Mouse (Mus musculus): ENCODE results near the gene Sh3bp5.

The Sh3bp5 gene

GRCm38 (mm10) chr14:31433126-31433525 is 2.8 kb downstream of the Sh3bp5 start:
- peak; percentile 10 for DNase-seq

DNA sequence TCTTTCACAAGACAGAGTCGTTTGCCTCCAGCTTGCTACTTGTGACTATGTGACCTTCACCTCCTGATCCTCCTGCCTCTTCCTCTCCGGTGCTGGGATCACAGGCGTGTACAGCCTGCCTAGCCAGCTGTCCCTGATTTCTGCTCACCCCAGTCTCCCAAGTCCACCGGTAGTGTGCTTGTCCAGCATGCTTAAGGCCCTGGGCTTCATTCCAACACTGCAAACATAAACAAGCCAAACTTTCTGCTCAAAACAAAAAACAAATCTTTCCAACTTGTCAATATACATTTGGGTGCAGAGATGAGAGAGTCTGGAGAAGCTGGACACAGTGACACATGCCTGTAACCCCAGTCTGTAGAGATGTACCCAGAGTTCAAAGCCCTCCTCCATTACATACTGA is 3.5 kb downstream of the Sh3bp5 start:
- DNase-seq = peak; percentile 56

DNA sequence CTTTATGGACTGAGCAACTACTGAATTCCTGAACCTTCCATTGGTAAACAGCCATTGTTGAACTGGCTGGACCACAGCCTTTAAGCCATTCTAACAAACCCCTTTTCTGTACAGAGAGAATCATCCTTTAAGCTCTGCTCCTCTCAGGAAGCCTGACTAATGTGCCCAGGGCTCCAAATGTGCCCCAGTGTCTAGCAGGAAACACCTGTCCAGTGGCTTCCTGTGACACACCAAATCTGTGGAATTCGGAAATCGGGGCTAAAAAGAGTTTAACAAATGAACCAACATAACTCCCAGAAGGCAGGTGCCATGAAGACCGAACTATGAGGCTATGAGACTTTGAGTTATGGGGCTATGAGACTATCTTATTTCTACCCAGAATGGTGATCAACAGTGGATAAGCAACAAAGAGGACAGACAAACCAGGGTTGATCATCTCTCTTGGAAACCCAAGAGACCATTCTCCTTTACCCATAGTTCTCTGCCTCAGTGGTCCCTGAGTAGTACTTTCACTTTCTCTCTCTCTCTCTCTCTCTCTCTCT is 4.0 kb downstream of the Sh3bp5 start:
- peak; percentile 14 for DNase-seq

- peak; percentile 54 for DNase-seq
Measured at GRCm38 (mm10) chr14:31429004-31429395, 6.9 kb downstream of the Sh3bp5 start.

GRCm38 (mm10) chr14:31428211-31429003 is 7.5 kb downstream of the Sh3bp5 start:
- peak; percentile 81 for DNase-seq

GRCm38 (mm10) chr14:31422961-31423791 is 12.7 kb downstream of the Sh3bp5 start:
- peak; percentile 44 for DNase-seq

DNA sequence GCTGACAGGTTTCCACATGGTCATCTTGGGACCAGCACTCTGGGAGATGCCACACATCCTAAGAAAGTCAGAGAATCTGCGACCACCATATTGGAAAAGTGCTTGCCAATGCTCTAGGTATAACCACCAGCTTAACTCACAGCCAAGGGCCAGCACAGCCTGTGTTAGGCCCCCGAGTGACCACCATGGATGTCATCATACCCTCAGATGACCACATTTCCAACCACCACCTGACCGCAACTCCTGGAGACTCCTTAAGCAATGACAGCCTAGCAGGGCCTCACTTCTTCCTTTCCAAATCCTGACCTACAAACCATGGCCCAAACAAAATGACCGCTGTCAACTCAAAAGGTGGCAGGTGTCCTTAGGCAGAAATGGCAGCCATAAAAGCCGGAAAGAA is 13.5 kb downstream of the Sh3bp5 start:
- DNase-seq = no peak

GRCm38 (mm10) chr14:31421509-31422295 is 14.2 kb downstream of the Sh3bp5 start:
- peak; percentile 29 for DNase-seq

DNA sequence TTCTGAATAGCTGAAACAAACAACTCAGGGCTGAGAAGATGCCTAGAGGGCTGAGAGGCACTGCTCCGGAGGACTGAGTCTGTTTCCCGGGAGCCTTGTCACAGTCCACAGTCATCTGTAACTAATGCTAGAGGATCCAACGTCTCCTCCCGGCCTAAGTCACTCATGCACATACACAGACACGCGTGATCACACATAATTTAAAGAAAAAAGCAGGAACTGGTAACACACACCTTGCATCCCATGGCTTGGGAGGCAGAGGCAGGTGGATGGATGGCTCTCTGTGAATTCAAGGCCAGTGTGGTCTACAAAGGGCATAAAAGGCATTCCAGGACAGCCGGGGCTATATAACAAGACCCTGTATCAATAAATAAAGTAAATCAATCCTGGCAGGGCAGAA is 14.9 kb downstream of the Sh3bp5 start:
- DNase-seq = no peak

DNA sequence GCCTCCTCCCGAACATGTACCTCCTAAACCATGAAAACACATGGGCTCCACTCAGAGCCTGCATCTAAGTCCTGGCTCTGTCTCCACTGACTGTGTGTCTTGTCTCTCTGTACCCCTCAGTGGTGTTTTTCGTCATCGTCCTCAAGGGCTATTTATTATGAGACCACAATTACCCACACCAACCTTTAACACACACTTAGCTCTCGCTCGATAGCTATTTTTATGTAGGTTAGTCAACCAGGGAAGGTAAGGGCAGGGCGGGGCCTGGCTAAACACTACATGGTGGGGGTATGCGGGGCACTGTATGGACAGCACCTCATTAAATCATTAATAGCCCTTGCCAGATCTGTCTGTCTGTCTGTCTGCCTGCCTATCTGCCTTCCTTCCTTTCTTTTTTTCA is 15.3 kb downstream of the Sh3bp5 start:
- no peak for DNase-seq

GRCm38 (mm10) chr14:31420135-31420534 is 15.7 kb downstream of the Sh3bp5 start:
- DNase-seq = no peak

DNA sequence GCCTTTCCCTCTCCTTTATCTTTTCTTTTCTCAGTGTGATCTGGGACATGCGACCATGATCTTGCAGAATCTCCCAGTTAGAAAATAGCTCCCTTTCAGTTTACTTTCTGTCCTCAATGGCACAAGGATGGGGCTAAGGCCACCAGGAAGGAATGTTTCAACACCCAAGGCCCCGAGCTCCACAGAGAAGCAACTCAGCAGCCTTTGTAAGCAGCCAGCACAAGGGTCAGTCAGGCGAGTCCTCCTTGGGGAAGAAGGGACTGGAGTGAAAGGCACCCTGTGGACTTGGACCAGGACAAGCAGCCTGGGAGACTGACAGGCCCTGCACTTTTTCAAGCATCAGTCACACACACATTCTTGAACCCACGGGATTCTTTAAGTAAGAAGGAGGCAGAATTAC is 16.6 kb downstream of the Sh3bp5 start:
- no peak for DNase-seq

DNA sequence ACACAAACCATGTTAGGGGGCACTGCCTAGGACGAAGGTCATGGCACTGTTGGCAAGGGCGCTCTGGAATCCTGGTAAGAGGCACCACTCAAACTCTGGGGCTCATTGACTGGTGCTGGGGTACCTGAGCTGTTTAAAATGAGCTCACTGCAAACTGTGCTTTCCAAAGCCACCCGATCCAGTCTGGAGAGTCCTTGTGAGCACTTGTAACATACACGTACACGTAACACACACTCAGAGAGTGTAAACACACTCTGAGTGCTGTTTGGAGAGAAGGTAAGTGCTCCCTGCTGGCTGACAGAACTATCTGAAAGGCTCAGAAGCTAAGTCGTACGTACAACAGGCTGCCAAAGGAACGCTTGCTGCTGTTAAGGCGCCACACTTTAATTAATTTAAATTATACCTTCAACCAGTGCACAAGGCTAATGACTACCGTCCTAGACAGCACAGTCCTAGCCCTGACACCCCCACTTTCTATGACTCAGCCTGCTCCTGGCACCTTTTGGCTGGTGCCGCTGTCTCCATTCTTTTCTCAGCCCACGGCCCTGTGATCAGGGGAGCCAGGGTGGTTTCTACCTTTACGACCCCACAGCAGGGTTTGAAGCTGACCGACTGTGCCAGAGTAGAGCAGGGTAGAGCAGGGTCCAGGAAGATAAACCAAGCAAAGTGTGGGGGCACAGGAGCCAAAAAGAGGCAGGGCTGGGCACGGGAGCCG is 18.9 kb downstream of the Sh3bp5 start:
- DNase-seq = no peak

DNA sequence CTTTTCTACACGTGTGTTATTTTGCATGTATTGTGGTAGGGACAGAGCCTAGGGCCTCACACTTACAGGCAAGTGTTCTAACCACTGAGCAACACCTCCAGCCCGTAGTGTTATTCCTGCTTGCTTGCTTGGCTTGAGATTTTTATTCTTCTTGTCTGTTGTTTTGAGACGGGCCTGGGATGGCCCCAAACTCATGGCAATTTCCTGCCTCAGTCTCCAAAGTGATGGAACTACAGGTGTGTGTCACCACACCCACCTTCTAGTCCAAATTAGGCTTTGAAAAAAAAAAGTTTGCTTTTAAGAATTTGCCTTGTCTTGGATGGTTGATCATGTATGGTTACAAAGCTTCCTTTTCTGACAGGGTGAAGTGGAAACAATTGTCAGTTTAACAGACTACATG is 19.5 kb downstream of the Sh3bp5 start:
- no peak for DNase-seq

DNA sequence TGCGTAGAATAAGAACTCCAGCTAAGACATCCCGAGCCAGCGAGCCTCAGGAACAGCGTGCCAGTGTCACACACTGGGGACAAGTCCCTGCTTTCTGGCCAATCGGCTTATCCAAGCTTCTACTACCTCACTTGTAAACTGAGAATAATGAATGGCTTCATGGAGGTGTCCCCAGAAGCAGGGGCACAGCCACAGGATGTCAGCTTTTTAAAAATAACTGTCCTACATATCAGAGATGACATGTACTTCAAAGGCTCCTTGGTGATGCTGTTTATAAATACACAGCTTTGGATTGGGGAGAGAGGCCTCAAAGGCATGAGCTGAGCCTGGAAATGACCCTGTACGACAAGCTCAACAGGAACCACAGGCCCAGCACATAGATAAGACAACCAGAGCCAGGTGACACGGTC is 20.9 kb downstream of the Sh3bp5 start:
- DNase-seq = no peak

- no peak for DNase-seq
Measured at GRCm38 (mm10) chr14:31414235-31414966, 21.5 kb downstream of the Sh3bp5 start.

DNA sequence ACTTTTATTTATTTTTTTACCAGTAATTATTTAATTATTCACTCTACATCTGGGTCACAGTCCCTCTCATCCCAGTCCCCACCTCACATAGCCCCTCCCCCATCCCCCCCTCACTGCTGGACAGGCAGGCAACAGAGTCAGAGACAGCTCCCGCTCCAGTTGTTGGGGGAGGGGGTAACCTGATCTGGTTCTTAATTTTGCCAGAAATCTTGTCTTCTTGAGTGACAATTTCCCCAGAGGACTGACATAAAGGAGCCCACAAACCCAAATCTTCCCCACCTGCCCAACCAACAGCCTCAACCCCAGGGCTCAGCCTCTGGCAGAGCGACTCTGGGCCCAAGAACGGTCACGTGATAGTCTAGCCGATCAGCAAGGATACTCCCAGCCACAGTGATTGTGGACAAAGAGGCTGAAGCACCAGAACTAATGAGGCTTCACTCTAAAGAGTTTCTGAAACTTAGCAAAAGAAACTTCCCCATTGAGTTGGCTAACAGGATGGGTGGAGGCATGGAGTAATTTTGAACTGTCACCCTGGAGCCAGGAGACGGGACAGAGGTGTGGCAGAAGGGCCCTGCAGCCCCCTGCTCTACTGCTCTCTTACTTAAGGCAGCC is 22.3 kb downstream of the Sh3bp5 start:
- DNase-seq = no peak

DNA sequence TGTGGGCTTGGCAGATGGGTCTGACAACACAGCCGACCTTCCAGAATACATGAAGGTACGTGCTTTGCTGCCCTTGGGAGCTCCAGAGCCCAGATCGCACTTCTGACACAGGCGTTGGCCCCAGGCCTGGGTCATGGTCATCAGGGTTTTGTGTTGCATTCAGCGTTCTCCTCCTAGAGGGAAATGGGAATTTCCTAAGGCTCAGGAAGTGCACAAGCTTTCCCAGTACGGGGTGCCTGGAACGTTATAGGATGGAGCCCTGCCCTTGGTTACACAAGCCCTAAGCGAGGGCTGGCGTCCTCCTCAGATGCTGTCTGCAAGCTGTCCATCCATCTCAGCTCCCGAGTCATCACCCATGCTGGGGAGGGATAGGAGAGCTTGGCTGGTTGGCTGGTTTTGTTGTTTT is 23.2 kb downstream of the Sh3bp5 start:
- DNase-seq = peak; percentile 79

GRCm38 (mm10) chr14:31410737-31411136 is 25.1 kb downstream of the Sh3bp5 start:
- DNase-seq = no peak

DNA sequence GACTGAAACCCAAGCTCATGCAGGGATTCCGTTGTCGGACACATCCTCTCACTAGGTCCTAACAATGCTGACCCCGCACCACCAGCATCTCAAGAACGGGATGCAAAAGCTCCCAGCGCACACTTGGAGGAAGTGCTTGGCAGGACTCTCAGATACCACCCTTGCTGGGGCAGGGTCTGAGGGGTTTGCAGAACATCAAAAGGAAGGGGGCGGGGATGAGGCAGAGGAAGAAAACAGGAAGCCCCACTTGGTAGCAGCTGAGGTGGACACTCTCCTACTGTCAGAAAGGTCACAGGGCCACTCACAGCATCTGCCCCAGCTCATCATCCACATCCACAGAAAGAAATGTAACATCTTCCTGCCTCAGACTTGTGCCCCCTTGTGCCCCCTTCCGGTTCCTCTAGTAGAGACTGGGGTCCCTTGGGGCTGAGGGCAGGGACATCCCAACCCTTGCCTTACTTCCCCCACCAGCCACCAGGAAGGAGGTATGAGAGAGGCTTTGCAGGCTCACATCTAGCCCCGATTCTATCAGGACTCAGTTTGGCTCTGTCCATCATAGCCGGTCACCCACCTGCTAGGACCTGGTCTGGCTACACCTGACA is 25.7 kb downstream of the Sh3bp5 start:
- DNase-seq = no peak

DNA sequence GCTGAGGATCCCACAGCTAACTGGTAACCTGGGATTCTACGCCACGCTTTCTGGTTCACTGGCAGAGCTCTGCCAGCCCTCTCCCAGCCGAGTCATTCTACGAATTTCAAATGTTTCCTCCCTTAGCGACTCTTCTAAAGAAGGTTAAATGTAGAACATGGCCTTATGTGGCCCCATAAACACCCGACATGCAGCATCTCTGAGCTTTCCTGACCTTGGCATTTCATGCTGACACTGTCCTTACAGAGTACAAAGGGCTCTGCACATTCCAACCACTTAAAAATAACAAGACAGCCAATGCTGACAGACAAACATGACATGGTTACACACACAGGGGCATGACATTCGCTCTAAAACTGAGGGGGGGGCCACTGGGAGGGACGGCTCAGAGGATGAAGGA is 27.2 kb downstream of the Sh3bp5 start:
- DNase-seq = no peak

Measured in cerebellum, adult 9-11 months (tissue).